Mouse (Mus musculus): ENCODE measurements around the gene Lingo4. TPM values are rescaled to one million over a fixed set of nuclear protein-coding genes. Genes with fewer than 3 reads are reported as not detected.

Gene Lingo4
- polyA plus RNA-seq (2012; ENCODE audit: insufficient read depth, insufficient read length, low replicate concordance, missing spikeins): not detected in 2 replicates

DNA sequence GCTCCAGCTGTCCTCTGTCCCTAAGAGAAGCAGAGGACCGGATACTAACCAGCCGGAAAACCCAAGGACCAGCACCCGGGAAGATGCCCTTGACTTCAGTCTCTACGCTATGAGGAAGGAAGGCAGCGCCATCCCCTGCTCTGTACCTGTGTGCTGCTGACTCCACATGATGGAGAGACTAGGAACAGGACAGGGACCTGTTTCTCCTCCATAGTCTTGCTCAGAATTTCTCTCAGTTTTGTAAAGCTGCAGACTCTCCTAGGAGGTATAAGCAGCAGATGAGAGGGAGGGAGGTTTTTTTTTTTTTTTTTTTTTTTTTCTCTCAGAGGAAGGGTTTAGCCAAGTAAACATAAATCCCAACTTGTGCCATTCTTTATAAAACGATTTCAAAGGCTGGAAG is at the start of gene Lingo4:
Lingo4 (plus strand) TSS at position 301 of the 400 bp plus-strand sequence.
- TF ChIP-seq CTCF (IDR thresholded peaks at IDR 0.05; ENCODE audit: insufficient read depth, low read depth, low read length) (no peak), POLR2A (IDR thresholded peaks at IDR 0.05; ENCODE audit: insufficient read depth, low read depth, low read length) (no peak)
- 81% methylated on average over 6 of the region's 6 CpGs for WGBS
- no peak within 1 kb of the TSS for H3K27ac ChIP-seq (ENCODE audit: insufficient read depth, low read depth, low read length)
- peak within 1 kb of the TSS; percentile 44 for H3K4me3 ChIP-seq (ENCODE audit: insufficient read depth, low read depth, low read length)
- peaks cover 3% of the 10 kb centered on the region; the same call in 1 of the 2 replicates for H3K4me1 ChIP-seq (ENCODE audit: control insufficient read depth, insufficient read depth, low read length)

- TF ChIP-seq POLR2A (IDR thresholded peaks at IDR 0.05; ENCODE audit: insufficient read depth, low read depth, low read length): no peak
- no peak for TF ChIP-seq CTCF (IDR thresholded peaks at IDR 0.05; ENCODE audit: insufficient read depth, low read depth, low read length)
- H3K4me1 ChIP-seq (ENCODE audit: control insufficient read depth, insufficient read depth, low read length): peaks cover 17% of the 10 kb centered on the region
- WGBS: 3% methylated on average over 1 of the region's 1 CpGs
- H3K27ac ChIP-seq (ENCODE audit: insufficient read depth, low read depth, low read length): no peak overlapping the region
- H3K4me3 ChIP-seq (ENCODE audit: insufficient read depth, low read depth, low read length): no peak overlapping the region
Measured at GRCm38 (mm10) chr3:94360812-94361211, 37.5 kb upstream of the Lingo4 start.

DNA sequence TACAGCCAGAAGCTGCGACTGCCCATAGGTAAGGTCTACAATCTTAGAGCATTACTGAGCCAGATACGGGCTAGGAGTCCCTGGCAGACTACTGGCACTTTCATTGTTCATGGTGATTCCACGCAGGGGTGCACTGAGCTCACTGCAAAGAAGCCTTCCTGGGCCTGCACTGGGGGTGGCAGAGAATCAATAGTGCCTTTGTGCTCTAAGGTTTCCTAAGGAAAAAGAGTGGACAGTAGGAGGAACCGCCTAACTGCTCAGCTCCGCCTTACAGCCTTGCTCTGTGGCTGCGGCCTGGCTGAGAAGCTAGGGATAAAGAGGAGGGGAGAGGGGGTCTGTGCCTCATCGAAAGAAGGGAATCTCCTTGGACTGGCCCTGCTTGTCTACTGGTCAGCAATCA is 36.2 kb upstream of the Lingo4 start, which contains the start of gene C2cd4d:
C2cd4d (plus strand) TSS at position 301 of the 400 bp plus-strand sequence.
- Histone ChIP-seq H3K4me3 (ENCODE audit: insufficient read depth, low read depth, low read length) (peak within 1 kb of the TSS; percentile 57), H3K27ac (ENCODE audit: insufficient read depth, low read depth, low read length) (no peak within 1 kb of the TSS), H3K4me1 (ENCODE audit: control insufficient read depth, insufficient read depth, low read length) (peaks cover 17% of the 10 kb centered on the region)
- 72% methylated on average over 7 of the region's 7 CpGs for WGBS
- no peak for TF ChIP-seq POLR2A (IDR thresholded peaks at IDR 0.05; ENCODE audit: insufficient read depth, low read depth, low read length)
- no peak for TF ChIP-seq CTCF (IDR thresholded peaks at IDR 0.05; ENCODE audit: insufficient read depth, low read depth, low read length)

DNA sequence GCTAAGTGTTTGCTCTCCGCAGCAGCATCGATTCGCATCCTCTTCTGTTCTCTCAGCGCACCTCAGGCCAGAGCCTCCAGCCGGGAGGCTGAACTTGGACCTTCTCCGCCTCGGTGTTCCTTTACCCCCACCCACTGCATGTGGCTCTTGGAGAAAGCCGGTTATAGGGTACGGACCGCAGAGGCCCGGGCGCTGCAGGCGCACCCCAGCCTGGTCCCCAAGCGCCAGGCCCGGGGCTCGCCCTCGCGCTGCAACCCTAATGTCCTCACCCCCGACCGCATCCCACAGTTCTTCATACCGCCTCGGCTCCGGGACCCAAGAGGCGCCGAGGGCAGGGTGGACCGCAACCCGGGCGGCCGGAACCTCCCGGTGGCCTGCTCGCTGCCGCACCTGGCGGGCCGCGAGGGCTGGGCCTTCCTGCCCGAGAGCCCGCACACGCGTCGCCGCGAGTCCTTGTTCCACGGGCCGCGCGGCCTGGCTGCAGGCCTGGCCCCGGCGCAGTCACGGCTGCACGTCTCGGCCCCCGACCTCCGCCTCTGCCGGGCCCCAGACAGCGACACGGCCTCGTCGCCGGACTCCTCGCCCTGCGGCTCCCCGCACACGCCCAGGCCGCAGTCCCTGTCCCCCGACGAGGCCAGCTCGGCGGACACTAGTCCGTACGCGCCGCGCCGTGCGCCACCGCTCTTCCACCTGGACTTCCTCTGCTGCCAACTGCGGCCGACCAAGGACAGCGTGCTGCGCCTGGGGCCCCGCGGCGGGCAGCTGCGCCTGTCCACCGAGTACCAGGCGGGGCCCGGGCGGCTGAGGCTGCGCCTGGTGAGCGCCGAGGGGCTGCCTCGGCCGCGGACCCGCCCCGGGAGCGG is 34.8 kb upstream of the Lingo4 start:
- peak overlapping the region; percentile 57 for H3K4me3 ChIP-seq (ENCODE audit: insufficient read depth, low read depth, low read length)
- 9% methylated on average over 97 of the region's 97 CpGs for WGBS
- peaks cover 17% of the 10 kb centered on the region for H3K4me1 ChIP-seq (ENCODE audit: control insufficient read depth, insufficient read depth, low read length)
- TF ChIP-seq CTCF (IDR thresholded peaks at IDR 0.05; ENCODE audit: insufficient read depth, low read depth, low read length) (no peak), POLR2A (IDR thresholded peaks at IDR 0.05; ENCODE audit: insufficient read depth, low read depth, low read length) (no peak)
- H3K27ac ChIP-seq (ENCODE audit: insufficient read depth, low read depth, low read length): no peak overlapping the region

DNA sequence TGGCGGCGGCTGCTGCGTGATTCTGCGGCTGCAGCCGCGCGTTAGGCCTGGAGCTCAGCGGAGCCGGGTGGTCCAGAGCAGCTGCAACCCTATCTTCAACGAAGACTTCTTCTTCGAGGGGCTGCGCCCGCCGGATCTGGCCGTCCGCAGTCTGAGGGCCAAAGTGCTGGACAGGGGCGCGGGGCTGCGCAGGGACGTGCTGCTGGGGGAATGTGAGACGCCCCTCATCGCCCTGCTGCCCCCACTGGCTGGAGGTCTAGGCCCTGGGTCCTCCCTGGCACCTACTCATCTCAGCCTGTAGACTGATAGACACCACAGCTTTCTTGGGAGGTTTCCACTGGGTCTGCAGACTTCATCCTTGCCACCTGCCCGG is 34.2 kb upstream of the Lingo4 start:
- 9% methylated on average over 23 of the region's 23 CpGs for WGBS
- H3K4me3 ChIP-seq (ENCODE audit: insufficient read depth, low read depth, low read length): peak overlapping the region; percentile 57
- no peak for TF ChIP-seq POLR2A (IDR thresholded peaks at IDR 0.05; ENCODE audit: insufficient read depth, low read depth, low read length)
- TF ChIP-seq CTCF (IDR thresholded peaks at IDR 0.05; ENCODE audit: insufficient read depth, low read depth, low read length): no peak
- H3K4me1 ChIP-seq (ENCODE audit: control insufficient read depth, insufficient read depth, low read length): peaks cover 17% of the 10 kb centered on the region
- no peak overlapping the region for H3K27ac ChIP-seq (ENCODE audit: insufficient read depth, low read depth, low read length)

- WGBS: 23% methylated on average over 3 of the region's 3 CpGs
- H3K4me1 ChIP-seq (ENCODE audit: control insufficient read depth, insufficient read depth, low read length): peaks cover 20% of the 10 kb centered on the region
- no peak overlapping the region for H3K27ac ChIP-seq (ENCODE audit: insufficient read depth, low read depth, low read length)
- no peak overlapping the region for H3K4me3 ChIP-seq (ENCODE audit: insufficient read depth, low read depth, low read length)
- no peak for TF ChIP-seq POLR2A (IDR thresholded peaks at IDR 0.05; ENCODE audit: insufficient read depth, low read depth, low read length)
- 0 out of 2 replicates have a peak, but pooled peaks have one; percentile 35 for TF ChIP-seq CTCF (IDR thresholded peaks at IDR 0.05; ENCODE audit: insufficient read depth, low read depth, low read length)
Measured at GRCm38 (mm10) chr3:94366761-94367160, 31.6 kb upstream of the Lingo4 start.

DNA sequence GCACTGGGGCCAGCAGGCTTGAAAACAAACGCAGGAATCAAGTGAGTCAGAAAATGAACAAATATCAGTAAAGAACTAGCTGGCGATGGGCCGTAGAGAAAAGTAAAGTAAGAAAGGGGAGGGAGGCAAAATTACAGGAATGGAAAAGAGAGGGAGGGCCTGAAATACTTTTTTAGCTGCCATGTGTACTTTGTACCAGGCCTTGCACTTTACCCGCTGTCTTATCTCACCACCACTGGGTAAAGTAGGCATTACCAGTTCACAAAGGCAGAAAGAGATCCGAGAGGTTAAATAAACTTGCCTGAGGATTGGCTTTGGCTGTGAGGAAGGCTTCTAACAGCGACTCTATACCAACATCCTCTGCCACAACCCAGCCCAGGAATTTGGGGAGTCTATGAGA is 30.8 kb upstream of the Lingo4 start:
- 83% methylated on average over 6 of the region's 6 CpGs for WGBS
- peaks cover 18% of the 10 kb centered on the region for H3K4me1 ChIP-seq (ENCODE audit: control insufficient read depth, insufficient read depth, low read length)
- no peak overlapping the region for H3K4me3 ChIP-seq (ENCODE audit: insufficient read depth, low read depth, low read length)

GRCm38 (mm10) chr3:94368631-94369030 is 29.7 kb upstream of the Lingo4 start:
- 84% methylated on average over 6 of the region's 6 CpGs for WGBS
- Histone ChIP-seq H3K4me3 (ENCODE audit: insufficient read depth, low read depth, low read length) (no peak overlapping the region), H3K27ac (ENCODE audit: insufficient read depth, low read depth, low read length) (no peak overlapping the region), H3K4me1 (ENCODE audit: control insufficient read depth, insufficient read depth, low read length) (peaks cover 22% of the 10 kb centered on the region)
- TF ChIP-seq POLR2A (IDR thresholded peaks at IDR 0.05; ENCODE audit: insufficient read depth, low read depth, low read length) (no peak), CTCF (IDR thresholded peaks at IDR 0.05; ENCODE audit: insufficient read depth, low read depth, low read length) (no peak)

More for the DNA sequence above, 30.8 kb upstream of the Lingo4 start:
- H3K27ac ChIP-seq (ENCODE audit: insufficient read depth, low read depth, low read length): no peak overlapping the region
- no peak for TF ChIP-seq POLR2A (IDR thresholded peaks at IDR 0.05; ENCODE audit: insufficient read depth, low read depth, low read length)
- no peak for TF ChIP-seq CTCF (IDR thresholded peaks at IDR 0.05; ENCODE audit: insufficient read depth, low read depth, low read length)

- Histone ChIP-seq H3K4me1 (ENCODE audit: control insufficient read depth, insufficient read depth, low read length) (peaks cover 17% of the 10 kb centered on the region), H3K4me3 (ENCODE audit: insufficient read depth, low read depth, low read length) (no peak overlapping the region), H3K27ac (ENCODE audit: insufficient read depth, low read depth, low read length) (no peak overlapping the region)
- no peak for TF ChIP-seq POLR2A (IDR thresholded peaks at IDR 0.05; ENCODE audit: insufficient read depth, low read depth, low read length)
- no peak for TF ChIP-seq CTCF (IDR thresholded peaks at IDR 0.05; ENCODE audit: insufficient read depth, low read depth, low read length)
- WGBS: 59% methylated on average over 2 of the region's 2 CpGs
Measured at GRCm38 (mm10) chr3:94369709-94370108, 28.6 kb upstream of the Lingo4 start.

All from olfactory bulb, adult 2 months (tissue).